Mouse (Mus musculus): ENCODE data around the gene Fam185a. TPM values are rescaled to one million over a fixed set of nuclear protein-coding genes. Genes with fewer than 3 reads are reported as not detected.
A peak's percentile ranks its signal among the peaks of the same experiment; 100 is the strongest.

Gene Fam185a
- polyA plus RNA-seq, 1 experiment from 2014 or later = 6.1 TPM

DNA sequence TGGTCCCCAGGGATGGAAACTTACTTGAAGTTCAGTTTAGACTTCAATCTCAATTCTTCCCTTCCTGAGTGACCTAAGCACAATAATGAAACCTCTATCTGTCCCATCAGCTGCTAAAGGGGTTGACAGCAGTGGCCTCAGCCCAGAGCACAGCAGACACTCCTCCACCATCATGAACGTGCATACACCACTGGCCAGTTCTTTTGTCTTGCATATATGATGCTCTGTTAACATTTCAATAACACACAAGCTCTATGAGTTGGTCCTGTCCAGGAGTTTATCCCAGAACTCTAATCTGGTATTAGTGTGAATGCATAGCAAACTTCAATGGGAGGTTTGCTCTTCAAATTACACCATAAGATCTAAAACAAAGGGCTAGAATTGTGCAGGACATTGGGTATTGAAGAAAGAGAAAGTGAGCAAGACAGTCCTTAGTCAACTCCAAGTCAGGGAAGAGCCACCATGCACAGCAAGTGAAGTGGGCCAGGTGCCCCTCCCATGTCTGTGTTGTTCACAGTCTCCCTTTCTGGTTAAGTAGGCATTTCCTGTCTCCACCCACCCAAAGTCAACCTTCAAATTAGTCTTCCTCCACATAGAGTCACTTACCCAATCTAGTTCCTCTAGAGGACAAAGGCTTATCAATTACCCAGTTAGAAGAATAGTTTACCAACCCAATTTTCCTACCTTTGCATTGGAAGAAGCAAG lies 10.5 kb upstream of the Fam185a start:
- H3K4me1 ChIP-seq (ENCODE audit: control insufficient read depth, insufficient read depth, low read length) = no peaks in the 10 kb centered on the region
- H3K4me2 ChIP-seq (ENCODE audit: low read length) = no peak overlapping the region
- H3K9me3 ChIP-seq (replicated peaks; ENCODE audit: control insufficient read depth, low read length) = no peaks in the 10 kb centered on the region
- H3K27ac ChIP-seq (ENCODE audit: low read depth, low read length) = no peak overlapping the region
- no peak for ATAC-seq
- H3K4me3 ChIP-seq (ENCODE audit: low read depth, low read length) = no peak overlapping the region
- WGBS = 60% methylated on average over 1 of the region's 1 CpGs
- no peaks in the 10 kb centered on the region for H3K36me3 ChIP-seq (ENCODE audit: control insufficient read depth, insufficient read depth, low read length)
- DNase-seq (ENCODE audit: low spot score) = no peak
- H3K27me3 ChIP-seq (replicated peaks; ENCODE audit: control insufficient read depth, insufficient read depth, low read length) = no peaks in the 10 kb centered on the region
- no peak overlapping the region for H3K9ac ChIP-seq (ENCODE audit: low read length)

DNA sequence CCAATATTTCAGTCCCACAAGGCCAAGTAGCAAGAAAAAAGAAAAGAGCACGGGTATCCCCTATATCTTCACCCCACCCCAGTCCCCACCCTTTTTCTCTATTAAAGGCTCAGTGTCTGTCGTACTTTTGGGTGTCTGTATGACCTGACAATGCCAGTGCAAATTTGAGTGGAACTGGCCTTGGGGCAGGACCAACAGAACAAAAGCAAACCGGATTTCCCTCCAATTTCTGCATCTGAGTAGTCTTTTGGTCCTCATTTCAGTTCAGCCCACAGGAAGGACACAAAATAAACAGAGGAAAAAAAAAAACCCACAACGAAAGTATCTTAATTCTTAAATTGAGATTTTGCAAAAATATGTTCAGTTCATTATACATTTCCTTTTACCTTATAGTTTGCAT lies 6.1 kb upstream of the Fam185a start:
- Histone ChIP-seq H3K4me2 (ENCODE audit: low read length) (no peak overlapping the region), H3K9me3 (replicated peaks; ENCODE audit: control insufficient read depth, low read length) (no peaks in the 10 kb centered on the region), H3K4me1 (ENCODE audit: control insufficient read depth, insufficient read depth, low read length) (no peaks in the 10 kb centered on the region), H3K36me3 (ENCODE audit: control insufficient read depth, insufficient read depth, low read length) (no peaks in the 10 kb centered on the region), H3K27me3 (replicated peaks; ENCODE audit: control insufficient read depth, insufficient read depth, low read length) (no peaks in the 10 kb centered on the region), H3K9ac (ENCODE audit: low read length) (no peak overlapping the region), H3K27ac (ENCODE audit: low read depth, low read length) (no peak overlapping the region), H3K4me3 (ENCODE audit: low read depth, low read length) (no peak overlapping the region)
- ATAC-seq = no peak
- 66% methylated on average over 4 of the region's 4 CpGs for WGBS
- no peak for DNase-seq (ENCODE audit: low spot score)

DNA sequence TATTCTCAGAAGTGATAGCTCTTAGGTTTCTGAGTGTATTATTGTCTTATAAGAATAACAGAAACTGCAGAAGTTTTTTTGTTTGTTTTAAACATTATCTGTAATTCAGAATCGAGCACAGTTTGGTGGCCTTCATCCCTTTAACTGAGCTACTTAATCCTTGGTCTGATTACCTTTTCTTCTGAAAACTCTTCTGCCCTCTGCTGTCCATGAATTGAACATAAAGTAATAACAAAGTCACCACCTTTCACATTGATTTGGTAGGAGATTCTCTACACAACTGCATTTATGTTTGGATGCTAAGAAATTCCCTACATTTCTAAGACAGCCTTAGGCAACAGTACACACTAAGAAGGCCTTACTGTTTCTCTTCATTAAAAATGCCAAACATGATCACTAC lies 4.1 kb upstream of the Fam185a start:
- Histone ChIP-seq H3K4me1 (ENCODE audit: control insufficient read depth, insufficient read depth, low read length) (peaks cover 2% of the 10 kb centered on the region), H3K36me3 (ENCODE audit: control insufficient read depth, insufficient read depth, low read length) (no peaks in the 10 kb centered on the region), H3K9ac (ENCODE audit: low read length) (no peak overlapping the region), H3K4me3 (ENCODE audit: low read depth, low read length) (no peak overlapping the region), H3K4me2 (ENCODE audit: low read length) (no peak overlapping the region), H3K27ac (ENCODE audit: low read depth, low read length) (no peak overlapping the region), H3K27me3 (replicated peaks; ENCODE audit: control insufficient read depth, insufficient read depth, low read length) (no peaks in the 10 kb centered on the region), H3K9me3 (replicated peaks; ENCODE audit: control insufficient read depth, low read length) (no peaks in the 10 kb centered on the region)
- 40% methylated on average over 1 of the region's 1 CpGs for WGBS
- DNase-seq (ENCODE audit: low spot score) = peak; percentile 41
- no peak for ATAC-seq

DNA sequence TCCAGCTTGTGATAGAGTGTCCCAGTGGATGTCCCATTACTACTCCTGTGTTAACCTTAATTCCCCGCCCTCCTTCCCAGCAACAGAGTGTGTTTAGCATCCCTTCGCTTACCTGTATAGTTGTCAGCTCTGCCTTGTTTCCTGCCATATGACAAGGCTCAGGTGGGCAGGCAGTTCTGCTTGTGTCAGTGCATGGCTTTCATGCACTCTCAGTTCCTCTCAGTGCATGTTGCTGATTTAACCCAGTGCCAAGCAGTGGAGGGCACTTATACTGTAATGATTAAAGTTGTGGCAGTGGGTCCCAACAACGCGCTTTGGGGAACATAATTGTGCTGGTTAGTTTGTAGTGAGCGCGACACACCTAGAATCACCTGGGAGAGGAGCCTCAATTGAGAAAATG lies 1.9 kb downstream of the Fam185a start:
- H3K9me3 ChIP-seq (replicated peaks; ENCODE audit: control insufficient read depth, low read length) = no peaks in the 10 kb centered on the region
- H3K36me3 ChIP-seq (ENCODE audit: control insufficient read depth, insufficient read depth, low read length) = no peaks in the 10 kb centered on the region
- WGBS = 90% methylated on average over 6 of the region's 6 CpGs
- DNase-seq (ENCODE audit: low spot score) (no peak), ATAC-seq (no peak)
- H3K4me2 ChIP-seq (ENCODE audit: low read length) = no peak overlapping the region
- H3K27me3 ChIP-seq (replicated peaks; ENCODE audit: control insufficient read depth, insufficient read depth, low read length) = no peaks in the 10 kb centered on the region
- no peak overlapping the region for H3K4me3 ChIP-seq (ENCODE audit: low read depth, low read length)
- peaks cover 3% of the 10 kb centered on the region for H3K4me1 ChIP-seq (ENCODE audit: control insufficient read depth, insufficient read depth, low read length)
- H3K27ac ChIP-seq (ENCODE audit: low read depth, low read length) = no peak overlapping the region
- no peak overlapping the region for H3K9ac ChIP-seq (ENCODE audit: low read length)

DNA sequence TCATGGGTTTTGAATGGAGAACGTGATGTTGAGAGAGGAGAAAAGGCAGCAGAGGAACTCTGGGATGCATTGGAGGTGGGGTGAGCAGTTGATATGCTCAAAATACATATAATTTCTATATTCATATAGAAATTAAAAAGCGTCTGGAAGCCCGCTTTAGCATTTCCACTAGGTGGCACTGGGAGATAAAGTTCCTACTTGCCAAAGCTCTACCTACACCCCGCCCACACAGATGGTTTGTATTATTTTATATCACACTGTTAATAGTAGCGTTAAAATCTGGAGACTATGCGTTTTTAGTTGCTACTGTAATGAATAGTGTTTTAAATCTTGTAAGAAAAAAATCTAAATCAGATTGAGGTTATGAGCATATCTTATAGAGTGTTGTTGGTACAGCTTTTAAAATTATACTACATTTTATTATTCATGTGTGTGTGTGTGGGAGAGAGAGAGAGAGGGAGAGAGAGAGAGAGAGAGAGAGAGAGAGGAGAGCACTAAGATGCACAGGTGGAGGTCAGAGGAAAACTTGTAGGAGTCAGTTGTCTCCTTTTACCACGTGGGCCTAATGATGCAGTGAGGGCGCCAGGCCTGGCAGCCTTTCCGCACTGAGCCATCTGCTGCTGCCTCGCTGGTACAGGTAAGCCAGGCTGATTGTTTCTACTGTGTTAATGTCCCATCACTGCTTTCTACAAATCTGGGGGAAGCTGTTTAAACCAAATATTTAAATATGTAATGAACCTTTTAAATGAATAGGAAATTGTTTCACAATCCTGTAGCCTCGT lies 9.6 kb downstream of the Fam185a start:
- H3K27me3 ChIP-seq (replicated peaks; ENCODE audit: control insufficient read depth, insufficient read depth, low read length) = no peaks in the 10 kb centered on the region
- H3K9ac ChIP-seq (ENCODE audit: low read length) = no peak overlapping the region
- DNase-seq (ENCODE audit: low spot score) = peak; percentile 75
- H3K36me3 ChIP-seq (ENCODE audit: control insufficient read depth, insufficient read depth, low read length) = no peaks in the 10 kb centered on the region
- no peak overlapping the region for H3K4me2 ChIP-seq (ENCODE audit: low read length)
- WGBS = 73% methylated on average over 11 of the region's 11 CpGs
- H3K9me3 ChIP-seq (replicated peaks; ENCODE audit: control insufficient read depth, low read length) = no peaks in the 10 kb centered on the region
- H3K4me3 ChIP-seq (ENCODE audit: low read depth, low read length) = no peak overlapping the region
- no peak overlapping the region for H3K27ac ChIP-seq (ENCODE audit: low read depth, low read length)
- ATAC-seq = peak; percentile 75; the same call in 1 of the 2 replicates
- no peaks in the 10 kb centered on the region; the same call in 1 of the 2 replicates for H3K4me1 ChIP-seq (ENCODE audit: control insufficient read depth, insufficient read depth, low read length)

DNA sequence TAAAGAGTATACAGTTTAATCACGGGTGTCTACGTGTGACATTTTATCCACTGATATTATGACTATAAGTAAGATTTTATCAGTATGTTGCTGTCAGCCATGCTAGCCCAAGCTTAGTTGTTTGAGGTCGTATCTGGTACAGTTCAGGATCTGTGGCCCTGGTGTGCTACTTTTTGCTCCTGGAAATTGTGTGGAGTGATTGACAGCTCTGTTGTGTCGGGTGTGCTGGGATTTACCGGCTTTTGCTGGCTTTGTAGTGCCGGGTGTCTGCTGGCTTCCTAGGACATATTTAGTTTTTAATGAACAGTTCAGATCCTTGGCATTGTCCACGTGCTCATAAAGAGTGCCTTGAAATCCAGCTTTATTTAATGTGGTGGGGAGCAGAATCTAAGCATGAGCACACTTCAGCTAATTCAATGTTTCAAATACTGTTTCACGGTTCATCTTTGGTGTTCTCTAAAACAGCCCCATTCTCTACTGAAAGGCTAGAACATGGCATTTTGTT lies 11.8 kb downstream of the Fam185a start:
- no peak for DNase-seq (ENCODE audit: low spot score)
- no peak for ATAC-seq
- no peak overlapping the region for H3K9ac ChIP-seq (ENCODE audit: low read length)
- no peak overlapping the region for H3K4me3 ChIP-seq (ENCODE audit: low read depth, low read length)
- no peaks in the 10 kb centered on the region for H3K36me3 ChIP-seq (ENCODE audit: control insufficient read depth, insufficient read depth, low read length)
- H3K9me3 ChIP-seq (replicated peaks; ENCODE audit: control insufficient read depth, low read length) = no peaks in the 10 kb centered on the region
- no peak overlapping the region for H3K27ac ChIP-seq (ENCODE audit: low read depth, low read length)
- no peaks in the 10 kb centered on the region; the same call in 1 of the 2 replicates for H3K4me1 ChIP-seq (ENCODE audit: control insufficient read depth, insufficient read depth, low read length)
- no peaks in the 10 kb centered on the region for H3K27me3 ChIP-seq (replicated peaks; ENCODE audit: control insufficient read depth, insufficient read depth, low read length)
- H3K4me2 ChIP-seq (ENCODE audit: low read length) = no peak overlapping the region
- 28% methylated on average over 8 of the region's 8 CpGs for WGBS

DNA sequence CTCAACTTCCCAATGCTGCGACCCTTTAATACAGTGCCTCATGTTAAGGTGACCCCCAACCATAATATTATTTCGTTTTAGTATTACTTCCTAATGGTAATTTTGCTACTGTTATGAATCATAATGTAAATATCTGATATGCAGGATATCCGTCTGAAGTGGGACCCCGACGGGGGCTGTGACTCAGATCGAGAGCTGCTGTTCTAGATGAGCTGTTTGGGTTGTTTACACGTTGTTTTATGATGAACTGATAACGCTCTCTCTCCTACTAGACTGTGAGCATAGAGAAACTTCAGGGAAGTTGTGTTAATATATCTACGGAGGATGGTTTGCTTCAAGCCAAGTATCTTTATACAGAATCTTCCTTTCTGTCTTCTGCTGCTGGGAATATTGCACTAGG lies 13.7 kb downstream of the Fam185a start:
- Histone ChIP-seq H3K9ac (ENCODE audit: low read length) (no peak overlapping the region), H3K27ac (ENCODE audit: low read depth, low read length) (no peak overlapping the region), H3K4me2 (ENCODE audit: low read length) (no peak overlapping the region), H3K4me3 (ENCODE audit: low read depth, low read length) (no peak overlapping the region), H3K36me3 (ENCODE audit: control insufficient read depth, insufficient read depth, low read length) (no peaks in the 10 kb centered on the region), H3K9me3 (replicated peaks; ENCODE audit: control insufficient read depth, low read length) (no peaks in the 10 kb centered on the region), H3K27me3 (replicated peaks; ENCODE audit: control insufficient read depth, insufficient read depth, low read length) (no peaks in the 10 kb centered on the region), H3K4me1 (ENCODE audit: control insufficient read depth, insufficient read depth, low read length) (no peaks in the 10 kb centered on the region; the same call in 1 of the 2 replicates)
- ATAC-seq = no peak
- WGBS = 93% methylated on average over 9 of the region's 9 CpGs
- DNase-seq (ENCODE audit: low spot score) = no peak

DNA sequence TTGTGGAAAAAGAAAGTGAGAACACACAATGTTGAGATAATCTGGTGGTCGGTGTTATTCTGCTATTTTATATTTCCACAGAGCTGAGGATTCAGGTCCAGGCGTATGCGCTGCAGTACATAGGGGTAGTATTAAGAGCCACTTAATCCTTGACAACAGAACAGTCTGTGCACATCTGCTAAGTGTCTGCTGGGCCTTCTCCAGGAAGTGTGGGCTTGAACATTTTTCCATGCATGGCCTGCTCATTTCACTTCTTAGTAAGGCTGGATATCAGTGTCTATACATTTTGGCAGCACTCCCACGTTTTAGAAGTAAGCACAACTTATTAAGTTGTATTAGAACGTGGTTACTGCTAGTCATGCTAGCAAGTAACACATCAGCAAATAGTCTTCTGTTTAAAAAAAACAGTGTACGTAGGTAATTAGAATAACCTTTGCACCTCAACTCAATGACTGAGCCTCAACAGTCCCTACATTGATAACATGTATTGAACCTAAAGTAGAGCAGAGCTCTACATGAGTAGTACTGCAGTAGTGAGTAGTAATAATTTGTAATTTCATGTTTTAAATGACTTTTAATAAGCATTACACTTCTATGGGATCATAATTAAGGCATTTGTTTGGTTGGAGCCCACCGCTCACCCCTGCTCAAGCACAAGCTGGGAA lies 14.8 kb downstream of the Fam185a start:
- WGBS = 94% methylated on average over 7 of the region's 7 CpGs
- ATAC-seq = no peak
- no peak overlapping the region for H3K4me3 ChIP-seq (ENCODE audit: low read depth, low read length)

More for the DNA sequence above, 14.8 kb downstream of the Fam185a start:
- no peaks in the 10 kb centered on the region for H3K9me3 ChIP-seq (replicated peaks; ENCODE audit: control insufficient read depth, low read length)
- no peaks in the 10 kb centered on the region; the same call in 1 of the 2 replicates for H3K4me1 ChIP-seq (ENCODE audit: control insufficient read depth, insufficient read depth, low read length)
- H3K9ac ChIP-seq (ENCODE audit: low read length) = no peak overlapping the region
- H3K36me3 ChIP-seq (ENCODE audit: control insufficient read depth, insufficient read depth, low read length) = no peaks in the 10 kb centered on the region
- H3K27me3 ChIP-seq (replicated peaks; ENCODE audit: control insufficient read depth, insufficient read depth, low read length) = no peaks in the 10 kb centered on the region
- no peak for DNase-seq (ENCODE audit: low spot score)
- H3K27ac ChIP-seq (ENCODE audit: low read depth, low read length) = no peak overlapping the region
- H3K4me2 ChIP-seq (ENCODE audit: low read length) = no peak overlapping the region

Data from forebrain, embryonic 14.5 days (tissue).